Mouse (Mus musculus) heart, embryonic 13.5 days (tissue): Measurements from ENCODE around the gene Plod2. TPM values are rescaled to one million over a fixed set of nuclear protein-coding genes. Genes with fewer than 3 reads are reported as not detected.

Experiments used
- ATAC-seq: fragments of 200-750 bp; cut with Nextera tagmentation; 2 replicates; pipeline ENCODE4 v1.8.0; 2017; ENCODE audit warnings: moderate TSS enrichment; ENCODE audit not compliant: insufficient number of reproducible peaks, low FRiP score, low TSS enrichment; ENCODE audit errors: extremely low read depth
- H3K27ac ChIP-seq: fragments of 300-500 bp; sonication (generic); replicated peaks from 2 replicates; pipeline ENCODE4 v1.5.1; 2015; ENCODE audit warnings: moderate library complexity, mild to moderate bottlenecking, inconsistent platforms
- H3K27me3 ChIP-seq: fragments of 300-500 bp; sonication (generic); replicated peaks from 2 replicates; pipeline ENCODE4 v1.6.1; 2015; ENCODE audit warnings: mild to moderate bottlenecking, inconsistent platforms
- H3K36me3 ChIP-seq: fragments of 300-500 bp; sonication (generic); 2 replicates; pipeline ENCODE4 v1.6.1; 2015; ENCODE audit warnings: mild to moderate bottlenecking, inconsistent platforms
- H3K4me1 ChIP-seq: fragments of 300-500 bp; sonication (generic); 2 replicates; pipeline ENCODE4 v1.6.1; 2015; ENCODE audit warnings: inconsistent platforms
- H3K4me2 ChIP-seq: fragments of 300-500 bp; sonication (generic); 2 replicates; pipeline ENCODE4 v1.6.1; 2015; ENCODE audit warnings: inconsistent platforms, mild to moderate bottlenecking, moderate library complexity
- H3K4me3 ChIP-seq: fragments of 300-500 bp; sonication (generic); 2 replicates; pipeline ENCODE4 v1.5.1; 2015; ENCODE audit warnings: moderate library complexity, mild to moderate bottlenecking, inconsistent platforms
- H3K9ac ChIP-seq: fragments of 300-500 bp; sonication (generic); 2 replicates; pipeline ENCODE4 v1.6.1; 2015; ENCODE audit warnings: inconsistent platforms, mild to moderate bottlenecking, moderate library complexity
- H3K9me3 ChIP-seq: fragments of 300-500 bp; sonication (generic); 2 replicates; pipeline ENCODE4 v1.6.1; 2016; ENCODE audit warnings: inconsistent platforms
- WGBS: fragments of 180-500 bp; shearing (Covaris S2); methylation state at CpG from one replicate; pipeline ENCODE4 v1.1.7; 2015; ENCODE audit warnings: mixed read lengths; 5-methylcytosine and 5-hydroxymethylcytosine counted together
- polyA plus RNA-seq: library from polyadenylated mRNA; unstranded; fragments of >200 nt; fragmentation: Nextera tagmentation; extraction: Ambion mirVana; gene quantifications from 2 replicates; pipeline ENCODE4 v1.2.1, GENCODE M21; 2015

Gene Plod2
- polyA plus RNA-seq, 1 experiment from 2014 or later = 30.1 TPM

DNA sequence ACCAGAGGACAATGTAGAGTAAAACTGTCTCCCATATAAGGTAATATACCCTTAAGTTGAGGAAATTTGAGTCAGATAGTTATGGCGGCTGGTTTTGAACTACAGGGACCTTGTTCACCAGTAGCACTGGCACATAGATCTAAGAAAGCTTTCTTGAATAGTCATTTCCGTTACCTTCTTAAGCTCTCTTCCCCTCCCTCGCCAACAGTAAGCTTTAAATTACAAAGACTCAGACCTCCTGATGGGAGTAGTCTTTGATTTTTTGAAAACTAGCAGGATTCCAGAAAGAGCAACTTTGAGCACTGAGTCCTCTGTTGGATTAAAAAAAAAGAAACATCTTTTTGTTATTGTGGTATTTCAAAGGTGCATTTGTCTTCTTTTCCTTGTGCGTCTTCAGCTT lies 61.5 kb downstream of the Plod2 start:
- ATAC-seq = no peak
- Histone ChIP-seq H3K9me3 (no peaks in the 10 kb centered on the region), H3K4me2 (no peak overlapping the region), H3K27me3 (no peaks in the 10 kb centered on the region), H3K27ac (no peak overlapping the region), H3K9ac (no peak overlapping the region), H3K4me3 (no peak overlapping the region), H3K36me3 (peaks cover 61% of the 10 kb centered on the region), H3K4me1 (no peaks in the 10 kb centered on the region)
- 86% methylated on average over 4 of the region's 4 CpGs for WGBS

DNA sequence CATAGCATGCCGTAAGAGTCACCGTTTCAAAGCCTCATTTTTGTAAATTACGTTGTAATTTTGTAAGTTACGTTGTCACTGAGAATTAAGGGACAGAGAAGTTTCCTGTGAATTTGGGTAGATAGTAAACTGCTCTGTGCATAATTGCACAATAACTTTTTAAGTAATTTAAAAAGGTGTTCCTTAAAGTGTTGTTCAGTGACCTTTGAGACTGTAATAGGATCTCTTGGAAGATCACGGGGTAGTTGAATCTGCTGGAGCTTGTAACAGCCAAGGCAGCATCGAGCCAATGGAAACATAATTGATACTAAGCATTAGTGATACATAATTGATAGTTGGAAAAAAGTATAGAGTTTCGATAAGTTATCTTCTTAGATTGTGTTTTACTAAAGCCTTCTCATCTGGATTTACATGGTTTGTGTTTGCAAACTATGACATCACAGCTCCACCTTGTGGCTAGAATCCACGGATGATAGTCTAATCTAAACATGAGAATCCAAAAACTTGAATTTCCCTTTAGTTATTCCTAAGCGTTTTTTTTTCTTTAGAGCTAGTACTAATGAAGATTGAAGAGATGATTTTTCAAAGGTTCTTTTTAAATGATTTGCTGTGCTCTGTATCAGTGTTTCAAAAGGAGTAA lies 68.7 kb downstream of the Plod2 start:
- no peak overlapping the region for H3K27ac ChIP-seq
- H3K36me3 ChIP-seq = peaks cover 23% of the 10 kb centered on the region
- 55% methylated on average over 9 of the region's 9 CpGs for WGBS
- H3K4me2 ChIP-seq = no peak overlapping the region
- no peak overlapping the region for H3K9ac ChIP-seq
- ATAC-seq = no peak
- H3K27me3 ChIP-seq = no peaks in the 10 kb centered on the region
- H3K4me3 ChIP-seq = no peak overlapping the region
- no peaks in the 10 kb centered on the region for H3K4me1 ChIP-seq
- H3K9me3 ChIP-seq = no peaks in the 10 kb centered on the region

DNA sequence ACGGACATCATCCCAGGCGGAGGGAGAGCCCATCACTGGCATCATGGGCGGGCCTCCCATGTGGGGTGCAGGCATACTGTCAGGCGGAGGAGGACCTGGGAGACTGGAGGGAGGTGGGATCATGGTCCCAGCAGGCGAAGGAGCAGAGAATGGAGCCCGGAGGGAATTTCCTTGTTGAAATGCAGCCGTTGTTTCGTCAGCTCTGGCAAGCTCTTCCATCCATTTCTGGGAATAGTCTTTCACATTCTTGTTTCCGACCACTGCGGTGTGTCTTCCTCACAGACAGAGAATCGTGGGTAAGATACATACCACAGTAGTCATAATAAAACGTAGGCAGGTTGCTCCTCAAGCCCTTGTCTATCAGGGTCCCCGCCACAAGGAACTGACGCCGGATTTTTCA lies 70.6 kb downstream of the Plod2 start:
- Histone ChIP-seq H3K4me1 (no peaks in the 10 kb centered on the region), H3K36me3 (peaks cover 6% of the 10 kb centered on the region), H3K27ac (no peak overlapping the region), H3K4me2 (no peak overlapping the region), H3K4me3 (no peak overlapping the region), H3K9ac (no peak overlapping the region), H3K9me3 (no peaks in the 10 kb centered on the region), H3K27me3 (no peaks in the 10 kb centered on the region)
- no peak for ATAC-seq
- WGBS = 77% methylated on average over 15 of the region's 15 CpGs

DNA sequence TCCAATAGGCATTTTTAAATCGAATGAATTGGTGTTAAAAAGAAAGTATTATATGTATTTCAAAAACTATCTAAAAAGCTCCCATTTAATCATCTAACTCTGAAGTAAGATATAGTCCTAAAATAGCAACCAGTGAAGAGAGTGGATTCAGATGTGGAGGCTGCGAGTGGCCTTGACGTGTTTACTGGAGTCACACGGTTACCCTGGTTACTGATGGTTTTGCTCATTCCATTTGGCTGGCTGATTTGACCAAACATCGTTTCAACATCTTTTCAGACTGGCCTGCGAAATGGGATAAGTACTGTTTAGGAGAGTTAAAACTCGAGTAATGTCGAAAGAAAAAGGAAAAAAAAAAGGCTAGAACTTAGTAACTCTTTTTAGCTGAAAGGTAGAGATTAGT lies 71.2 kb downstream of the Plod2 start:
- WGBS = 61% methylated on average over 8 of the region's 8 CpGs
- H3K9me3 ChIP-seq = no peaks in the 10 kb centered on the region
- H3K36me3 ChIP-seq = peaks cover 5% of the 10 kb centered on the region
- H3K4me1 ChIP-seq = no peaks in the 10 kb centered on the region
- H3K27me3 ChIP-seq = no peaks in the 10 kb centered on the region
- no peak for ATAC-seq
- no peak overlapping the region for H3K4me3 ChIP-seq
- H3K4me2 ChIP-seq = no peak overlapping the region
- no peak overlapping the region for H3K27ac ChIP-seq
- H3K9ac ChIP-seq = no peak overlapping the region

DNA sequence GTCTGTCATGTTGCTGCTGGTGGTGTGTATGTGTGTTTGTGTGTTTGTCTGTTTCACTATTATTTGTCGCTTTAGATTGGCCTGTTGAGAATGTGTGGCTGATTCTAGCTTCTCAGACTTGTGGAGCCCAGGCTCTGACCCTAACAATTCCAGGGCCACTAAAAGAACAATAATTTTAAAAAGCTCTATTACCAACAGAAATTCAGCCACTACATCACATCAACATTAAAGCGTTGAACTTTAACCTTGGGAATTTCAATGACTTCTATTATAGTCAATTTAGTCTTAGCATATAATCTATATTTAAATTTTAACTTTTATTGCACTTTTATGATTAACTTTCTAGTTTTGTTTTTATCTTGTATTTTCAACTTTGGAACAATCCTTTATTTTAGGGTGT lies 74.4 kb downstream of the Plod2 start:
- no peaks in the 10 kb centered on the region for H3K9me3 ChIP-seq
- WGBS = 83% methylated on average over 2 of the region's 2 CpGs
- H3K9ac ChIP-seq = no peak overlapping the region
- no peak overlapping the region for H3K4me2 ChIP-seq
- no peaks in the 10 kb centered on the region for H3K27me3 ChIP-seq
- ATAC-seq = no peak
- no peaks in the 10 kb centered on the region for H3K4me1 ChIP-seq
- H3K4me3 ChIP-seq = no peak overlapping the region
- H3K27ac ChIP-seq = no peak overlapping the region
- H3K36me3 ChIP-seq = no peaks in the 10 kb centered on the region

DNA sequence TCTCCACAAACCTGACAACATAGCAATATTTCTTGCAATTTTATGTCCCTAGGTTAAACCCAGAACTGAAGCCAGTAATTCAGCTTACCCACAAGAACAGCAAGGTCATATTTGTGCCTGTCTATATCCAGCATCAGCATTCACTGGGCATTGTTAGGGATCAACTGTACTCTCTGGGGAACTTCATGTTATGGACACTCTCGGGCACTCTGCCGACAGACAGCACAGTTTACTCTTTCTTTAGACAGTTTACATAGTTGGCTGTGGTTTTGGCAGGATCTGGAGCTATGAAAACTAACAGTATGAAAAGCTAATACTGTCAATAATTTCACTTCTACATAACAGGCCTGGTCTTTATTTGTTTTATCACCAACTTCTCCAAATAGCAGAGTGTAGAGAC lies 75.4 kb downstream of the Plod2 start:
- Histone ChIP-seq H3K4me3 (no peak overlapping the region), H3K9ac (no peak overlapping the region), H3K27ac (no peak overlapping the region), H3K27me3 (no peaks in the 10 kb centered on the region), H3K9me3 (no peaks in the 10 kb centered on the region), H3K4me2 (no peak overlapping the region), H3K36me3 (no peaks in the 10 kb centered on the region), H3K4me1 (peaks cover 4% of the 10 kb centered on the region; the same call in 1 of the 2 replicates)
- 72% methylated on average over 2 of the region's 2 CpGs for WGBS
- ATAC-seq = no peak

DNA sequence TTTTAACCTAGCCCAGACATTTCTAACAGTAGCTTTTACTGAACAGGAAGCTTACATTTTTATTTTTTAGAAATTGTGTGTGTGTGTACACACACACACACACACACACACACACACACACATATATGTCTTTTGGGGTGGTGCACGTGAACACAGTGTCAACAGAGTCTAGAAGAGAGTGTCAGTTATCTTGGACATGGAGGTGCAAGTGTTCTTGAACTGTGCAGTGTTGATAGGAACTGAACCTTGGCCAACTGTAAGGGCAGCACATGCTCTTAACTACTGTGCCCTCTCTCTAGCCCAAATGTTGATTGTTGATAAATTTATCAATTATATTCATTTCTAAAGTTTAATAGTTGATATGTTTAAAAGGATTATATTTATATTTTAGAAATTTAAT lies 78.1 kb downstream of the Plod2 start:
- H3K27ac ChIP-seq = no peak overlapping the region
- WGBS = 48% methylated on average over 1 of the region's 1 CpGs

DNA sequence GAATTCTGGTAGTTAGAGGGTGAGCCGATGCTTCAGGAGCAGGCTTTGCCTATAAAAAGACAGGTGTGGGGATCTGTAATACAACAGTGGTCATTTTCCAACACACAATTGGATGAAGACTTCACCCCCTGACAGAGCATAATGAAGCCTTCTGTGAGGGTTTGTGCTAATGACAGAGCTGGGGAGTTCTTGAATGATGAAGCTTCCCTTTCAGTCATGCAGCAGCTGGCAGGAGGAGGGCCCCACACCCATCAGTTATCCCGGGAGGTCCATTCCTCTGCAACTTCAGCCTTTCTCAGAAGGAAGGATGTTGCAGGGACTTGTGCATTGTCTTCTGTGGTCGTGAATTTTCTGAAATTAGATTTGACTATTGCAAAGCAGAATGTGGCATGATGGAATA lies 79.2 kb downstream of the Plod2 start:
- 62% methylated on average over 3 of the region's 3 CpGs for WGBS
- Histone ChIP-seq H3K36me3 (no peaks in the 10 kb centered on the region), H3K27me3 (no peaks in the 10 kb centered on the region), H3K9me3 (no peaks in the 10 kb centered on the region), H3K4me2 (no peak overlapping the region), H3K27ac (no peak overlapping the region), H3K4me1 (peaks cover 4% of the 10 kb centered on the region; the same call in 1 of the 2 replicates), H3K4me3 (no peak overlapping the region), H3K9ac (no peak overlapping the region)
- ATAC-seq = no peak

More for the DNA sequence above, 78.1 kb downstream of the Plod2 start:
- Histone ChIP-seq H3K27me3 (no peaks in the 10 kb centered on the region), H3K4me1 (peaks cover 4% of the 10 kb centered on the region; the same call in 1 of the 2 replicates), H3K36me3 (no peaks in the 10 kb centered on the region), H3K4me3 (no peak overlapping the region), H3K9me3 (no peaks in the 10 kb centered on the region), H3K4me2 (no peak overlapping the region), H3K9ac (no peak overlapping the region)
- no peak for ATAC-seq

DNA sequence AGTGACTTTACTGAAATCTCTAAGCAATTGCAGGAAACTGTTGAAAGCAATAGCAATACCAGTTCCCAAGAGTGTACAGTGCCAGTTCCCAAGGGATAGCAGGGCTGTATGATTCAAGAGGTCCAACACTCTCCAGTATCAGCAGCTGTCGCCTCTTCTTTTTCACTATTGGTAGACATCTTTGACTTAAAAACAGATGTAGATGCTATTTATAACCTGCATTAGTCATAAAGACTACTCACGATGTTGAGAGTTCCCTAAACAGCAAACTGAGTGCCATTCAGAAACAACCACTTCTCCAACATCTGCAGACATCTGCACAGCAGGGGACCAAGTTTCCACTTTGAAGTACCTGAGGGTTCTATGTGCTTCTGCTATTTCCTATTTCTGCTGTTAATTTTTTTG lies 79.9 kb downstream of the Plod2 start:
- H3K4me2 ChIP-seq = no peak overlapping the region
- no peak for ATAC-seq
- H3K9me3 ChIP-seq = no peaks in the 10 kb centered on the region
- H3K36me3 ChIP-seq = no peaks in the 10 kb centered on the region
- no peak overlapping the region for H3K4me3 ChIP-seq
- H3K27me3 ChIP-seq = no peaks in the 10 kb centered on the region
- H3K4me1 ChIP-seq = peaks cover 4% of the 10 kb centered on the region; the same call in 1 of the 2 replicates
- no peak overlapping the region for H3K9ac ChIP-seq
- WGBS = 36% methylated on average over 2 of the region's 2 CpGs
- no peak overlapping the region for H3K27ac ChIP-seq

DNA sequence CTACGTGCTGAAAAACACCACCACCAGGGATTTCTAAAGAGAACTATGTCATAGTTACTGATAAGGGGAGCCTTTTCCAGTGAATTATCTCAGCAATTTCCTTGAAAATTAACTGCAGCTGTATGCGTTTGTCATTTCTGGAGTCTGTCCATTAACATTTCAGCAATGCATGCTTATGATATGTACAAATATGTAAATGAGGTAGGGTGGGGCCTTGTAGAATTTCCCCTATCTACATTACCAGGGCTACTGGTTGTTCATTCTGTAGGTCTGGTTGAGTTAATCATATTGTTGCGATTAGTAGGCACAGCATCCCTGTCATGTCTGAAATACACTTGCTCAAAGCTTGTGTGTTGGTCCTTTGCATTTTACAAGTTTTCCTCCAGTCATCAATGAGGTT lies 92.8 kb downstream of the Plod2 start:
- Histone ChIP-seq H3K4me1 (no peaks in the 10 kb centered on the region), H3K4me2 (no peak overlapping the region), H3K27ac (no peak overlapping the region), H3K27me3 (no peaks in the 10 kb centered on the region), H3K9ac (no peak overlapping the region), H3K9me3 (peaks cover 8% of the 10 kb centered on the region), H3K36me3 (no peaks in the 10 kb centered on the region), H3K4me3 (no peak overlapping the region)
- no peak for ATAC-seq
- WGBS = 62% methylated on average over 3 of the region's 3 CpGs

DNA sequence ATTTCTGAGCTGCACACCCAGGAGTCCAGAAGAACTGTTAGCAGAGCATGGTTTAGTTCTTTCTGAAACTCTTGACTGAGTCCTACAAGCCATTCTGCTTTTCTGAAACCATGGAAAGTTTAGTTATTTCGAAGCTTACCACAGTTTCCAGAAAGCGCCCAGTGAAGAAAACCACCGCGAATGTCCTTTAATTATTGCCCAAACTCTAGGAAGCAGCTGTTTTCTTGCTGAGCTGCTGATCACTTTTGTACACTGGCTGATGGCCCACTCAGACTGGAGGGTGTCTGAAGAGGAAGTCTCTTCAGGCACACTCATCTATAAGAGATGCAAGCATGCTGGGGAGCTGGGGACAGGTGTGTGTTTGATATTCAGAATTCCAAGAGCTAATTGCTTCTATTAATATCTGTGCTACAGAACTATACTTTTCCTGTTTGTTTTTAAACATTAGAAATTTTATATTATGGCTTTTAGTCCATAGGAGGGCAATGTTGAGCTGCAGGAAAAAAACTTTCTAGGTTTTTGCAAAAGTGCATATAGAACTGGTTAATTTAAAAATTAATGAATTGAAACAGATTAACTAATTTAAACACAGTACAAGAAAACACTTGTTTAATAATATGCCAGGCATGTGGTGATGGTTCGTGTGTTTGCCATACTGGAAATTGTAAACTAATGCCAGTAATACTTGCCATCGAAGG lies 97.3 kb downstream of the Plod2 start:
- ATAC-seq = no peak
- H3K9me3 ChIP-seq = no peaks in the 10 kb centered on the region
- 84% methylated on average over 6 of the region's 6 CpGs for WGBS
- no peaks in the 10 kb centered on the region for H3K27me3 ChIP-seq
- H3K4me3 ChIP-seq = no peak overlapping the region
- H3K4me1 ChIP-seq = no peaks in the 10 kb centered on the region
- no peak overlapping the region for H3K9ac ChIP-seq
- H3K27ac ChIP-seq = no peak overlapping the region
- no peaks in the 10 kb centered on the region for H3K36me3 ChIP-seq
- H3K4me2 ChIP-seq = no peak overlapping the region

DNA sequence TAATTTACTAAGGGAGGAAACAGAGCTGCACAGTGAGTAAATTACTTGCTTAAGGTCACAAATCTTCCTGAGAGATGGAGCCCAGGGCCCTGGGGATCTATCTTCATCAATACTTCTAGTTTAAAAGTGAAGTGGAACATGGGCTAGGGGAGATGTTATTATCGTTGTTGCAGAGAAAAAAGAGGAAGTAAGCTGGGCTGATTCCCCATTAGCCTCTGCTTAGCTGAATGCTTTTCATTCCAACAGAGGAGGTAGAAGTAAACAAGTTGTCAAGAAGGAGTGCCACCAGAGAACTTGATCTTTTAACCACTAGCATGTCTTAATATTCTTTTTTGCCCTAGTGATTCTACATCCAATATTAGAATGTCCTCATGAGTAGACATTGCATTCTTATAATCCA lies 99.7 kb downstream of the Plod2 start:
- WGBS = 48% methylated on average over 1 of the region's 1 CpGs
- ATAC-seq = no peak
- no peaks in the 10 kb centered on the region for H3K36me3 ChIP-seq

More for the DNA sequence above, 99.7 kb downstream of the Plod2 start:
- no peaks in the 10 kb centered on the region for H3K4me1 ChIP-seq
- H3K9me3 ChIP-seq = peaks cover 3% of the 10 kb centered on the region; the same call in 1 of the 2 replicates
- no peak overlapping the region for H3K4me3 ChIP-seq
- no peak overlapping the region for H3K27ac ChIP-seq
- no peak overlapping the region for H3K4me2 ChIP-seq
- H3K9ac ChIP-seq = no peak overlapping the region
- H3K27me3 ChIP-seq = no peaks in the 10 kb centered on the region
